Mouse (Mus musculus): ENCODE results near the gene Srek1. TPM values are rescaled to one million over a fixed set of nuclear protein-coding genes. Genes with fewer than 3 reads are reported as not detected.

The Srek1 gene
- 76.0 and 79.5 TPM in 2 replicates for polyA plus RNA-seq (2014; fragmentation: Nextera tagmentation; extraction: Ambion mirVana)

DNA sequence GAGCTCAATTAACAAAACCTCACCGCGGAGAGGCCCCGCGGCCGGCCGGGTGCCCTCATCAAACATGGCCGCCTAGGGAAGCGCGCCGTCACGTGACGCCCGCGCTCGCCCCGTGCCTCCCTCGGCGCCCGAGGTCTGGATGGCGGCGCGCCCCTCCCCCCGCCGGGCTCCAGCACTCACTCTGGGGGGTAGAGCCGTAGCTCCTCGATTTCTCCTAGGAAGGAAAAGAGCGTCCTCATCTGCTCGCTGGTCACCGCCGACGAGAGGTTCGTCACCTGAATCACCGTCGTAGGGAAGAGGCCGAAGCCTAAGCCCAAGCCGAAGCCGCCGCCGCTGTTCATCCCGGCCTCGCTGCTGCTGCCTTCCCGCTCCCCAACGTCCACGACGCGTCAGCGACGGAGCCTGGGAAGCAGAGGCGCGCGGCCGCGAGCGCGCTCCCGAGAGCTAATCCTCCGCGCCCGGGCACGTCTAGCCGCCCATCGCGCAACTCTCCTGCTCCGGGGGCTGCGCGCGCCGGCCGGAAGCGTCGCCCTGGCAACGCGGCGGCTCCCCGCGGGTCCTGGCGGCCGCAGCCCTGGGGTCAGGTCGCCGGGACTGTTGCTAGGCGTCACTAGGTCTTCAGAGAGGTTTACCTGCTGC is at the start of gene Srek1:
Srek1 (minus strand) TSS at position 490 of the 639 bp plus-strand sequence.
- Histone ChIP-seq H3K4me3 (ENCODE audit: low read depth, low read length) (peak within 1 kb of the TSS; percentile 76), H3K9ac (ENCODE audit: low read depth, low read length) (peak within 1 kb of the TSS; percentile 92), H3K27ac (replicated peaks; ENCODE audit: low read depth, low read length) (peak within 1 kb of the TSS; percentile 99), H3K4me2 (ENCODE audit: low read depth, low read length) (peak within 1 kb of the TSS; percentile 75), H3K27me3 (replicated peaks; ENCODE audit: control insufficient read depth, insufficient read depth, low read length) (no peaks in the 10 kb centered on the region), H3K36me3 (ENCODE audit: control insufficient read depth, insufficient read depth, low read length) (0 out of 2 replicates have a peak, but pooled peaks cover 4% of the 10 kb centered on the region), H3K4me1 (ENCODE audit: control insufficient read depth, insufficient read depth, low read length) (peaks cover 22% of the 10 kb centered on the region), H3K9me3 (ENCODE audit: control insufficient read depth, low read length) (no peaks in the 10 kb centered on the region)
- ATAC-seq (ENCODE audit: low read depth) (peak; percentile 94), DNase-seq (ENCODE audit: low spot score) (peak; percentile 96)
- 0% methylated on average over 21 of the region's 81 CpGs for WGBS

GRCm38 (mm10) chr13:103822270-103822669 is 47.9 kb upstream of the Srek1 start:
- Histone ChIP-seq H3K4me3 (ENCODE audit: low read depth, low read length) (no peak overlapping the region), H3K36me3 (ENCODE audit: control insufficient read depth, insufficient read depth, low read length) (peaks cover 63% of the 10 kb centered on the region), H3K4me1 (ENCODE audit: control insufficient read depth, insufficient read depth, low read length) (no peaks in the 10 kb centered on the region), H3K4me2 (ENCODE audit: low read depth, low read length) (no peak overlapping the region), H3K9me3 (ENCODE audit: control insufficient read depth, low read length) (no peaks in the 10 kb centered on the region), H3K27ac (replicated peaks; ENCODE audit: low read depth, low read length) (no peak overlapping the region), H3K27me3 (replicated peaks; ENCODE audit: control insufficient read depth, insufficient read depth, low read length) (no peaks in the 10 kb centered on the region), H3K9ac (ENCODE audit: low read depth, low read length) (no peak overlapping the region)
- DNase-seq (ENCODE audit: low spot score) (no peak), ATAC-seq (ENCODE audit: low read depth) (no peak)
- WGBS, result 89% methylated on average over 1 of the region's 1 CpGs

- no peaks in the 10 kb centered on the region for H3K4me1 ChIP-seq (ENCODE audit: control insufficient read depth, insufficient read depth, low read length)
- no peak overlapping the region for H3K4me3 ChIP-seq (ENCODE audit: low read depth, low read length)
- no peak overlapping the region for H3K27ac ChIP-seq (replicated peaks; ENCODE audit: low read depth, low read length)
- H3K36me3 ChIP-seq (ENCODE audit: control insufficient read depth, insufficient read depth, low read length), result peaks cover 64% of the 10 kb centered on the region
- ATAC-seq (ENCODE audit: low read depth), result no peak
- no peaks in the 10 kb centered on the region for H3K27me3 ChIP-seq (replicated peaks; ENCODE audit: control insufficient read depth, insufficient read depth, low read length)
- WGBS, result 78% methylated on average over 5 of the region's 5 CpGs
- no peak for DNase-seq (ENCODE audit: low spot score)
- H3K9ac ChIP-seq (ENCODE audit: low read depth, low read length), result no peak overlapping the region
- no peaks in the 10 kb centered on the region for H3K9me3 ChIP-seq (ENCODE audit: control insufficient read depth, low read length)
- no peak overlapping the region for H3K4me2 ChIP-seq (ENCODE audit: low read depth, low read length)
Observed at GRCm38 (mm10) chr13:103819377-103819776, 45.0 kb upstream of the Srek1 start.

DNA sequence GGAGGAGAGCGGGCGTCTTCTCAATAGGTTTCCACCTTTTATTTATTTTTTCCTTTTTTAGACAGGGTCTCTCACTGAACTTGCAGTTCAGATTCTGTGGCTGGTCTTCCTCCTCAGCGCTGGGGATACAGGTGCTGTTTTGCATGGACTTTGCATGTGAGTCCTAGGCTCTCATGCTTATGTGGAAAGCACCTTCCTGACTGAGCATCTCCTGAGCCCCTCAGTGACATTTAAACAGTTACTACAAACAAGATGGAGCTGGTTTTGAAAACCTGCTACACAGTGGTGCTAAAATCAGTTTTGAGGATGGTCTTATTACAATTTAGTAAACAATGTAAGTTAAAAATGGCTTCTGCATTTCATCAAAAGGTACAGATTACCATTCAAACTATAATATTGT is 43.5 kb upstream of the Srek1 start:
- no peak overlapping the region for H3K9ac ChIP-seq (ENCODE audit: low read depth, low read length)
- DNase-seq (ENCODE audit: low spot score), result no peak
- no peak for ATAC-seq (ENCODE audit: low read depth)
- no peak overlapping the region for H3K4me3 ChIP-seq (ENCODE audit: low read depth, low read length)
- no peaks in the 10 kb centered on the region for H3K9me3 ChIP-seq (ENCODE audit: control insufficient read depth, low read length)
- no peak overlapping the region for H3K4me2 ChIP-seq (ENCODE audit: low read depth, low read length)
- H3K27me3 ChIP-seq (replicated peaks; ENCODE audit: control insufficient read depth, insufficient read depth, low read length), result no peaks in the 10 kb centered on the region
- H3K36me3 ChIP-seq (ENCODE audit: control insufficient read depth, insufficient read depth, low read length), result peaks cover 60% of the 10 kb centered on the region
- H3K27ac ChIP-seq (replicated peaks; ENCODE audit: low read depth, low read length), result no peak overlapping the region
- WGBS, result 97% methylated on average over 3 of the region's 3 CpGs
- no peaks in the 10 kb centered on the region for H3K4me1 ChIP-seq (ENCODE audit: control insufficient read depth, insufficient read depth, low read length)

DNA sequence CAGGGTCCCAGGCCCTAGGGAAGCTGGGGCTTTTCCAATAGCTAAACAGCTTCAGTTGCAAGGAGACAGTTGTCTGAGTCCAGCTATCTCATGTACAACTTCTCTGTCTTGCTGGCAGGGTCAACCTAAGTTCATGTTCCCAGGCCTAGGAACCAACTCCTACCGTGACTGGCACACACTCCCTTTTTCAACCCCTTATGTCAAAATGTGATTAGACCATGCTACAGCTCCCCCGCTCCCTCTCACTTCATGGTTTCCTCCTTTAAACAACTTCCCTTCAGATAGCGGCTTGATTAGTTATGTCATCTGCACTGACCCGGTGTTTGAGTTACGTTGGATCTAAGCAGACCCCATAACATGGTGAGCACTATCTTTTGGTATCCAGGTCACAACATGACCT is 33.1 kb upstream of the Srek1 start:
- DNase-seq (ENCODE audit: low spot score), result no peak
- H3K9ac ChIP-seq (ENCODE audit: low read depth, low read length), result no peak overlapping the region

DNA sequence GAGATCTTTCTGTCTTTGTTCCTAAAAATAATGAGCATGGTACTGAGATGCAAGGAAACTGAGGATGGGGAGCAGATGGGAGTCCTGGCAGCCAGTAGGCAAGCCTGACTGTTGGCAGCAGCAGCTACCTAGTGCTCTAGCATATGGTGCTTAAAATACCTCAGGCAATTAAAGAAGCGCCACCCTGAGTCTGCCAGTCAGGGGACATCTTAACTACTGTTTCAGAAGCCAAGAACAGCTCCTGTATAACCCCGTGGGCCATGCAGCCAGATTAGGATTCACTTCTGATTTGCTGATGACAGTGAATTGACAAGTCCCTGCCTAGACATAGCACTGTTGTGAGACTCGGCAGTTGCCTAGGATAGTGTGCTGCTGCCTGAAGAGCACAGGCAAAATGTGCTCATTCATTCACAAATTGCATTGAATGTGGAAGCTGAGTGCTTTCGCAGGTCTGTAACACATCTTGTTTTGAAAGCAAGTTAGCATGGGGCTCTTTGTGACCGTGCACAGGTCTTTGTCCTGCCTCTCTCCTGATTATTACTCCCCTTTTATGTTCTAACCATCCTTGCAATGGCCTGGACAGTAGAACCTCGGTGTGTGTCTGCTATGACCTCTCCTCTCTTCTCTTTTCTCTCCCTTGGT is 31.9 kb upstream of the Srek1 start:
- ATAC-seq (ENCODE audit: low read depth) (peak; percentile 80; the same call in 1 of the 2 replicates), DNase-seq (ENCODE audit: low spot score) (peak; percentile 35)
- Histone ChIP-seq H3K36me3 (ENCODE audit: control insufficient read depth, insufficient read depth, low read length) (no peaks in the 10 kb centered on the region), H3K9ac (ENCODE audit: low read depth, low read length) (no peak overlapping the region), H3K27ac (replicated peaks; ENCODE audit: low read depth, low read length) (no peak overlapping the region; the same call in 1 of the 2 replicates), H3K4me1 (ENCODE audit: control insufficient read depth, insufficient read depth, low read length) (no peaks in the 10 kb centered on the region), H3K9me3 (ENCODE audit: control insufficient read depth, low read length) (no peaks in the 10 kb centered on the region), H3K4me3 (ENCODE audit: low read depth, low read length) (no peak overlapping the region), H3K4me2 (ENCODE audit: low read depth, low read length) (no peak overlapping the region), H3K27me3 (replicated peaks; ENCODE audit: control insufficient read depth, insufficient read depth, low read length) (no peaks in the 10 kb centered on the region)
- 53% methylated on average over 6 of the region's 6 CpGs for WGBS

More for the DNA sequence above, 33.1 kb upstream of the Srek1 start:
- H3K27me3 ChIP-seq (replicated peaks; ENCODE audit: control insufficient read depth, insufficient read depth, low read length), result no peaks in the 10 kb centered on the region
- H3K36me3 ChIP-seq (ENCODE audit: control insufficient read depth, insufficient read depth, low read length), result no peaks in the 10 kb centered on the region
- 82% methylated on average over 5 of the region's 5 CpGs for WGBS
- H3K27ac ChIP-seq (replicated peaks; ENCODE audit: low read depth, low read length), result no peak overlapping the region
- no peak overlapping the region for H3K4me2 ChIP-seq (ENCODE audit: low read depth, low read length)
- ATAC-seq (ENCODE audit: low read depth), result no peak
- no peaks in the 10 kb centered on the region for H3K4me1 ChIP-seq (ENCODE audit: control insufficient read depth, insufficient read depth, low read length)
- H3K9me3 ChIP-seq (ENCODE audit: control insufficient read depth, low read length), result no peaks in the 10 kb centered on the region
- H3K4me3 ChIP-seq (ENCODE audit: low read depth, low read length), result no peak overlapping the region

GRCm38 (mm10) chr13:103803721-103804120 is 29.3 kb upstream of the Srek1 start:
- Histone ChIP-seq H3K27me3 (replicated peaks; ENCODE audit: control insufficient read depth, insufficient read depth, low read length) (no peaks in the 10 kb centered on the region), H3K36me3 (ENCODE audit: control insufficient read depth, insufficient read depth, low read length) (no peaks in the 10 kb centered on the region), H3K4me2 (ENCODE audit: low read depth, low read length) (no peak overlapping the region), H3K4me3 (ENCODE audit: low read depth, low read length) (no peak overlapping the region), H3K9me3 (ENCODE audit: control insufficient read depth, low read length) (no peaks in the 10 kb centered on the region), H3K9ac (ENCODE audit: low read depth, low read length) (no peak overlapping the region), H3K27ac (replicated peaks; ENCODE audit: low read depth, low read length) (no peak overlapping the region), H3K4me1 (ENCODE audit: control insufficient read depth, insufficient read depth, low read length) (no peaks in the 10 kb centered on the region)
- DNase-seq (ENCODE audit: low spot score) (no peak), ATAC-seq (ENCODE audit: low read depth) (no peak)
- WGBS, result 51% methylated on average over 5 of the region's 5 CpGs

DNA sequence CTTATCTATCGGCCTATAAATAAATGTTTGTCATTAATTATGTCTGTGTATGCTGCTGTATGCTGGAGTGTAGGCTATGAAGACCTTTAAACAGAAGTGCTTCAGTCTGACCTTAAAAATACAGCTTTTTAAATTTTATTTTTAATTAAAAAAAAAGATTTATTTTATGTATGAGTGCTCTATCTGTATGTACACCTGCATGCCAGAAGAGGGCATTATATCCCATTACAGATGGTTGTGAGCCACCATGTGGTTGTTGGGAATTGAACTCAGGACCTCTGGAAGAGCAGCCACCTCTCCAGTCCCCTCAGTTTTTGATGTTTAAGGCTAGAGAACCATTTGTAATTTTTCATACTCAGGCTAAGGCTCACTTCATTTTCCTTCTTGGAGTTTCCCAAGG is 26.6 kb upstream of the Srek1 start:
- Histone ChIP-seq H3K4me2 (ENCODE audit: low read depth, low read length) (no peak overlapping the region), H3K27ac (replicated peaks; ENCODE audit: low read depth, low read length) (no peak overlapping the region), H3K4me1 (ENCODE audit: control insufficient read depth, insufficient read depth, low read length) (no peaks in the 10 kb centered on the region), H3K27me3 (replicated peaks; ENCODE audit: control insufficient read depth, insufficient read depth, low read length) (no peaks in the 10 kb centered on the region), H3K9me3 (ENCODE audit: control insufficient read depth, low read length) (no peaks in the 10 kb centered on the region), H3K9ac (ENCODE audit: low read depth, low read length) (no peak overlapping the region), H3K36me3 (ENCODE audit: control insufficient read depth, insufficient read depth, low read length) (no peaks in the 10 kb centered on the region), H3K4me3 (ENCODE audit: low read depth, low read length) (no peak overlapping the region)
- 95% methylated on average over 1 of the region's 1 CpGs for WGBS
- no peak for ATAC-seq (ENCODE audit: low read depth)
- no peak for DNase-seq (ENCODE audit: low spot score)
